Mouse (Mus musculus): ENCODE data around the gene Rps13.

The Rps13 gene

DNA sequence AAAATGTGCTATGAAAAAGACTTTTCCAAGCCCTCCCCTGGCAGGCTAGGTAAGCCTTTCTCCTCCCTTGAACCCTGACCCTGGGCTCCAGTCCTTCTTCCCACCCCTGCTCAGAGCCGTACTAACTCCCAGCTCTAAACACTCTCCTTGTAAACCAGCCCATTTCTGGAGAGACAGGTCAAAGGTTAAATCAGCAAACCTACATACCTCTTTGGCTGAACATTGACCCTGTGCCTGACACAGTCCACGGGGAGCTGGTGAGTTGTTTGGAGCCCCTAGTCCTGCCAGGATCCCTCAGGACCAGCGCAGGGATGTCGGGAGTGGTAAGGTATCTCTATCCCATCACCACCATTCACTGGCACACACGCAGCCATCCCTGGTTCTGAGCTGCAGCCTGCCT, 41.6 kb downstream of the Rps13 start:
- DNase-seq (ENCODE audit: low spot score in 2 of 2): no peak

DNA sequence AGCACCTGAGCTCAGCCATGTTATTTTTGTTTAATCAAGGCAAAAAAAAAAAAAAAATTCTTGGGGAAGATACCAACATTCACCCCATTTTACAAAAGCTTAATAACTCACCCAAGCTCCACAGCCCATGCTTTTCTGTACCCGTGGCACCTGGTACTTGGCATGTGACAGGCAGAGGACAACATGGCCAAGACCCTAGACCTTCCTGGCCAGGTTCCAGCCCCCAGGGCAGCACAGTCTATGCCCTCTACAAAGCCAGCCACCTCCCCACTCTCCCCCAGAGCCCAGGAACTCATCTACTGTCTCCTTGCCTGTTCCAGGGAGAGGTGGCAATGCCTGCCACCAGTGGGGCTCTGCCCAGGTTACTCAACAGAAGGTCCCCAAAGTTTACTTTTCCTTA, 43.4 kb downstream of the Rps13 start:
- no peak for DNase-seq (ENCODE audit: low spot score in 2 of 2)

- no peak for DNase-seq (ENCODE audit: low spot score in 2 of 2)
These were observed 45.0 kb downstream of the Rps13 start for GRCm38 (mm10) chr7:116288996-116289395.

DNA sequence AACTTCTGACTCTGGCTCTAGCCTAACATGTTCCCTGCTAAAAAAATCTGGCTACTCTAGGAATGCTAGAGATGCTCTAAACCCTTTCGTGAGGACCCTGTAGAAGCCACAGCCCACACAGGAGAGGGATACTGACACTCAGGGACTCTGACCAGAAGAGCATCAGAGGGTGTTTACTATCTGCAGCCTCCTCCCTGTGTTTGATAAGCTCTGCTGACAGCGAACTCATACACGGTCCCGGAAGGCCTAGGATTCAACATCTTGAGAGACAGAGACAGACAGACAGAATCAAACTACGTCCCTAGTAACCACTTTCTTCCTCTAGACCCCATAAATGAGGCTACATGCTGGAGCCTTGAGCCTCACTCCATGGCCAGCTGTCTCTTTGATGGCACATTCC, 46.0 kb downstream of the Rps13 start:
- no peak for DNase-seq (ENCODE audit: low spot score in 2 of 2)

DNA sequence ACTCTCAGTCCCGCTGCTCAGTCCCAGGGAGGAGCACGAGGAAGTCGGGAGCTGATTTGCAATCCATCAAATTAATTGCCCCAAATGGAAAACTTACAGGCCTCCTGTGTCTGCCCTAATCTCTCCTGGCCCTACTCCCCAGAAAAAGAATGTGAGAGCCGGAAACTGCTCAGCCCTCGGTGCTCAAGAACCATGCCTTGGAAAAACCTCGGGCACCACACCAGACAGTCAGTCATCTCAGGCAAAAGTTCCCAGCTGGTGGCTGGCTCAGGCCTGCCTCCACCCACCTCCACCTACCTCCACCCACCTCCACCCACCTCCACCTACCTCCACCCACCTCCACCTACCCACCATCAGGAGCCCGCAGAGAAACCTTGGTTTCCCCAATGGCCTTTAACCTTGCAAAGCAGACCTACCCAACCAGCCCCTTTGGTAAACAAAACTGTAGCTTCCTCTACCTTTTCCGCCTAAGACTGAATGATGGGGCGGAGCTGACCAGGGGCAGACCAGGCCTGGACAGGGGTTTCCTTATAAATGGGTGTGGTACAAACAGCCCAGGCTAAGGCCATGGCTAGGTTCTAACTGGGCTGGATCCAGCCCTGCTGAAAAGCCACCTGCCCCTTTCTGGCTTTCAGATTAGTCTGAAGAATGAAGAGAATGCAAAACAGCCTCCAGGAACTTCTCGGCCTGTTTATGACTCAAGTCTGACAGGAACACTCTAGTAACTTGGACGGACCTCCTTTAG, 47.2 kb downstream of the Rps13 start:
- no peak for DNase-seq (ENCODE audit: low spot score in 2 of 2)

GRCm38 (mm10) chr7:116286173-116286572, 47.8 kb downstream of the Rps13 start:
- no peak for DNase-seq (ENCODE audit: low spot score in 2 of 2)

DNA sequence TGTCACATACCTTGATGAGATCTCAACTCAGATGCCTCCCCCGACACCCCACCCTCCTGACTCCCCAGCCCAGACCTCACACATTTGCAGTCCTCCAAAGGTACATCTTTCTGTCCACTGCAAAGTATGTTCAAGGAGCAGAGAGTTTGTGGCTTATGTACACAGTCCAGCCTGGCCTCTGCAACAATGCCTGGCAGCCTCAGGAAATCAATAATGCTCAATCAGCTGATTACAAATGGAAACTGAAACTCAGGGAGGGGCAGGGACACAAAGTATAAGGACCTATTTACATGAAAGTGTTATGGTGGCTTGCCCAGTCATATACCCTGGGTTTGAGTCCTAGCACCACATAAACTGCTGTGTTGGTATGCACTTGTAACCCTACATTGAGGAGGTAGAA, 48.8 kb downstream of the Rps13 start:
- no peak for DNase-seq (ENCODE audit: low spot score in 2 of 2)

- DNase-seq (ENCODE audit: low spot score in 2 of 2): no peak
These were observed 51.2 kb downstream of the Rps13 start for GRCm38 (mm10) chr7:116282755-116283154.

All from spleen, postnatal 36 days (tissue).